Mouse (Mus musculus): ENCODE results near the gene Tmem131.

The Tmem131 gene

DNA sequence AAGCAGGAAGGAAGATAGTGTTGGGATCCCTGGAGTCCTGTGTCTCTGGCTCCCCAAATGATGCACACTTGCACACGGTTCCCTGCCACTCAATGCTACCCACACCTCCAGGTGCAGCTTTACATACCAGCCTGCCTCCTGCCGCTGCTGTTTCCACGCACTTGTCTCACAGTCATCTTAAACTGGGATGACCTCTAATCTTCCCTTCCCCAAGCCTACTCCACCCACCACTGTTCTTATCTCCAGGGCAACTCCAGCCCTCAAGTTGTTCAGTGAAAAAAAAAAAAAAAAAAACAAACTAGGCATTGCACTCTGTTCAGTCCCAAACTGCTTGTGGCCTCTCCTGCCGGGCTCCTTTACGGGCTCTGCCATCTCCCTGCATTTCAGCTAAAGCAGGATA lies at the start of gene Tmem131:
TSS of gene Tmem131 (minus strand) at position 14 of the 400 bp plus-strand sequence.
- DNase-seq (ENCODE audit: low read depth): no peak

GRCm38 (mm10) chr1:36988561-36988960 lies 45.1 kb upstream of the Tmem131 start:
- no peak for DNase-seq (ENCODE audit: low read depth)

DNA sequence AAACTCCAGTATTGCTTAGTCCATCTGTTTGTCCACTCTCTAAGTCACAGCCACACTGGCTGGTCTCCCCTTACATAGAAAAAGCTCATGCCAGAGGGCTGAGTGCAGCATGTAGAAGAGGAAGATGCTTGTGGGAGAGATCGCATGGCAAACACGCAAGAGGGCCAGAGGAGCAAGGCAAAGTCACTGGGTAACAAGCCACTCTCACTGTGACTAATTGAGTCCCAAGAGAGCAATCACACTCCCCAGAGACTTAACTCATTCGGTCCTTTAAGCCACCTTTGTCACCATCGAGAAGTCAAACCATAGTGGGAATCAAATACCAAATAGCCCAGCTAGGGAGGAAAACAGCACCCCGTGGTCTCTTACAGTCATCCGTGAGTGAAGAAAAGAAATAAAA lies 44.7 kb upstream of the Tmem131 start:
- DNase-seq (ENCODE audit: low read depth): no peak

GRCm38 (mm10) chr1:36987172-36988148 lies 44.0 kb upstream of the Tmem131 start:
- no peak for DNase-seq (ENCODE audit: low read depth)

DNA sequence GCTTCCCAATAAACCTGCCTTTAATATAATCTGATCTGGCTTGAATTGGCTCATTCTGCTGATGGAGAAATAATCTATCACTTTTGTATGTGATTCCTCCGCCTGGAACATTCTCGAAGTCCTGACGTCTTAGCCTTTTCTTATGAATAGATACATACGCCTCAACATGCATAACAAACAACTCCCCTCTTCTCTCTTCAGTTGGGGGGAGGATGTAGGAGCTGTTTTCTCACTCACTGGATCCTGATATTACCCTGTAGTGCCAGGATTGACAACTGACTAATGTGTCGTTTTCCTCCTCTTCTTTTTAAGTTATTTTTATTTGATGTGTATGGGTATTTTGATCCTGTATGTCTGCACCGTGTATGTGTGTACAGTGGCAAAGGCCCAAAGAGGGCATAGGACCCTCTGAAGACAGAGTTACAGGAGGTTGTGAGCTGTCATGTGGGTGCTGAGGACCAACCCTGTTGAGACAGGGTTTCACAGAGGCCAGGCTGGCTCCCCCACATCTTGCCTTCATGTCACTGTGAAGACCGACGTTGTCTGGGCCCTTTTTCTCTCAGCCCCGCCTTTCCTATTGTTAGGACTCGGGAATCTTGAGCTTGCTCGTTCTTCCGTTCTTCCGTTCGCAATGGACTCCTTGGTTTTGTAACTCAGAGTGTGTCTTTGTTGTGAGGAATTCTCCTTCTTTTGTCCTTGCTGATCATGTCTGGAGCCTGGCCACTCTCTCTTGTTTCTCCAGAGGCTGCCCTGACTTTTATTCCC lies 43.1 kb upstream of the Tmem131 start:
- DNase-seq (ENCODE audit: low read depth): no peak

DNA sequence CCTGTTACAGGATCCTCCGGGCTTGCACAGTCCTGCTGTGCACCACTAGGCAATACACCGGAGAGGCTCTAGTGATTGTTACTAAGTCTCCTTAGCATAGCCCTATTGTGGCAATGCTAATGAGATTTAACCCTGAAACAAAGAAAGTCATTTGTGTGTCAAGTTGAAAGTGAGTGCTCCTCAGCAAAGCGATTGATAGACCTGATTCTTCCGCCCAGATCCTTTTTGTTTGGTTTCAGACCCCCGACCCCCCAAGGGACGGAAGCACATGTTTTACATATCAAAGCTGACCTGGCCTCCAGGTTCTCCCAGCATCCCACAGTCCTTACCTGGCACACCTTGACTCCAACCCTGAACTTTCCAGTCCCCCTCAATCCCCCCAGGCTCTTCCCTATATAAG lies 42.4 kb upstream of the Tmem131 start:
- DNase-seq (ENCODE audit: low read depth): no peak

DNA sequence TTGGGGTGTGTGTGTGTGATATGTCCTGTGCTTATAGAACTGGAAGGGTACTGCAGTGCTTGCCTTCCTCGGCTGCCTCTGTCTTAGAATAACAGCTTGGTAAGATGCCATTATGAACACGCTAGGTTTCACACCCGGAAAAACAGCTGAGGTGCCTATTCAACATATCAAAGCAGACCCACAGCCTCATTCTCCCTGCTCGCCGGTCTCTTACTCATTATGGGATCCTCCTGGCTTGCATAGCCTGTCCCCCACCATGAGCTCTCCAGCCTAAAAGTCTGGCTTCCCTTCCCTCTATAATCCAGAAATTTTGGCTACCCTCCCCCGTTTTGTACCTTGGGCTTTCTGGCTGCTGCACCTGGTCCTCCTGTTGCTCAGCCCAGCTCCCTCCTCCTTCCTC lies 40.9 kb upstream of the Tmem131 start:
- DNase-seq (ENCODE audit: low read depth): no peak

DNA sequence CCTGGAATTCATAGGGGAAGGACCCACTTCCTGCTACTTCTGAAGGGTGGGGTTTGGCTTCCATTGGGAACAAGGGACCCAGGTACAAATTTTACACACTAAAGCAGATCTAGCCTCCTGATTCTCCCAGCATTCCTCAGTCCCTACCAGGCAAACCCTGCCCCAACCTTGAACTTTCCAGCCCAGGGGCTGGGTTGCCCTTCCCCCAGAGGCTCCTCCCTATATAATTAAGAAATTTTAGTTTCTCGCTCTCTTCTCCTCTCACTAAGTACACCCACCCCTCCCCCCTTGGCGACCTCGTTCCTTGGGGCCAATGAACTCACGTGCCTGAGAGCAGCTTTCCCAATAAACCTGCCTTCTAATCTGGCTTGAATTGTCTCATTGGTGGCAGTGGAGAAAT lies 40.3 kb upstream of the Tmem131 start:
- DNase-seq (ENCODE audit: low read depth): no peak

DNA sequence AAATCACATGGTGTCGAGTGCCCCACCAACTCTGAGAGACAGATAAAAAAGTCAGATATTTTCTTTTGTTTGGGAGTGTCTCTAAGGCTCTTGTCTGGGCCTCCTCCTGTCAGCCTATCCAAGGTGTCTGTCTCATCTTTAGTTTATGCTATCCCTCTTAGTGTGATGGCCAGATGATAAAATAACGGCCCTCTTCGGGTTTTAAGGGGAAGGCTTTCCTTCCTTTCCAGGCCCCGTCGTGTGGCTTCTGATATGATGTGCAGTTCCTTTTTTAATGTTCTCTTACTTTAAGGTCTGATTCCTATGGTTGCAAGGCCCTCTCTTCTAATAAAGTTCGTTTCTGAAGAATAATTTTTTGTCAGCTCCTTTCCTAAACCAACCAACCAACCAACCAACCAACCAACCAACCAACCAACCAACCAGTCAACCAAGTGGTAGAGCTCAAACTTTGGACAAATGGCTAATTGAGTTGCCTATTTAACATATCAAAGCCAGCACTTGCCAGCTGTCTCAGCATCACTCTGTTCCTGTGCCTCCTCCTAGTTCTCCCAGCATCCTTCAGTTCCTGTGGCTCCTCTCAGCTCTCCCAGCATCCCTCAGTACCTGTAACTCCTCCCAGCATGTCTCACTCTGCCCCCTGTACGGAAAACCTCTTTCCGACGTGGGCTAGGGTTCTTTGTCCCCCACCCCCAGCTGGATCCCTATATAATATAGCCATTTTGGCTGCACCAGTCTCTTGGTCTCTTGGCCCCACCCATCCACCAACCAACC lies 38.9 kb upstream of the Tmem131 start:
- no peak for DNase-seq (ENCODE audit: low read depth)

- no peak for DNase-seq (ENCODE audit: low read depth)
Measured at GRCm38 (mm10) chr1:36976770-36977169, 33.3 kb upstream of the Tmem131 start.

DNA sequence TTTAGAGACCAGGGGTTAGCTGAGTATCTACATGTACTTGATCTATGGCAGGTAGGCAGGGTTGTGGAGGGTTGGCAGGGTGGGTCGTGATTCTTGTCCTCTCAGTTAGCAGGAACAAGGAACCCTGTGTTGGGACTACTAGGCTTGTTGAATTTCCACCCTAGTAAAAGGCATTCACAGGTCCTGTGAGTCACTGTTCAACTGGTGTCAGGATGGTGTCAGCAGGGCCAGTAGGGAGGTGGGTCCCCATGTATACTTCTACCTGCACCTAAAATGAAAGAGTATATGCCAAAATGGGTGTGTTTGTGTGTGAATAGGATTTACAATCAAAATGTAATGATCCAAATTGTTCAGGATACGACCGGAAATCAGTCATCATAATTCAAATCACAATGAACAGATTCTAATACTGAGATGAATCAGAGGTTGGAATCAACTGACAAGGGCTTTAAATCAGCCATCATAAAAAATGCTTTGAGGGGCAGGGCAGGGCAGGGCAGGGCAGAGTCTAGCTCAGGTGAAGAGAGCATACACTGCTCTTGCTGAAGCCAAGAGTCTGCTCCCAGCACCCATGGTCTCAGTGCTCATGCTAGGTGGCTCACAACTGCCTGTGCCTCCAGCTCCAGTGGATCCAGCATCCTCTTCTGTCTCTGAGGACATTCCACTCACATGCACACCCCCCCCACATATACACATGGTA lies 27.6 kb upstream of the Tmem131 start:
- DNase-seq (ENCODE audit: low read depth): no peak

- no peak for DNase-seq (ENCODE audit: low read depth)
Measured at GRCm38 (mm10) chr1:36965831-36966230, 22.4 kb upstream of the Tmem131 start.

DNA sequence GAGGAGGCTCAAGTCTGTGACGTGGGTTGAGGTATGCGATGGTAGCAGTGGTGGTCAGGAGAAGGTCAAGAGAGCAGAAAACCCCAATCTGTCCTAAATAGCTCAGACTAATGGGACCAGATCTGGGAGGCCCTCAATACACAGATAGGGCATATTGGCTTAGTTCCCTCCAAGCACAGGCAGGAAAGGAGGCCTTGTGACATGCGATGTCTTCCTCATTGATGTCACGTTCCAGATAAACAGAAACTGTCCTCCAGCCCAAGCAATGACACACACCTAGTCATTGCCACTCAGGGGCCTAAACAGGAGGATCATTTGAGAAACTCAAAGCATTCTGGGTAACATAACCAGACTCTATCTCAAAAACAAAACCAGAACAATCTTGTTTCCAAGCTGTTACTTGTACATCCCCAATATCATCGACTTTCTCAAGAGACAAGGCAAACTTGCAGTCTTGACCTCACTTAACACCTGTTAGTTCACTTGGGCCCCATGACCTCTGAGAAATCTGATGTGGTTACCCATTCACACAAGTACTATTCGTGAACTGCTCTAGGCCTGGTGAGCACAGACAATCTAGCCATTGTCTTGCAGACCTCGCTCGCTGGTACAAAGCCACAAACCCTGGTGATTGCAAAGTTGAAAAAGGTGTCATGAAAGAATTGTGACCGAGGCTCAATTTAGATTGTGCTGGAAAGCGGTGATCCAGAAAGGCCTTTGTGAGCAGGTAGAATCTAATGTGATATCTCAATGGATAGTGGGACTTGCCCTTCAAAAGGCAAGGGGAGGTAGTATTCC lies 19.1 kb upstream of the Tmem131 start:
- DNase-seq (ENCODE audit: low read depth): no peak

DNA sequence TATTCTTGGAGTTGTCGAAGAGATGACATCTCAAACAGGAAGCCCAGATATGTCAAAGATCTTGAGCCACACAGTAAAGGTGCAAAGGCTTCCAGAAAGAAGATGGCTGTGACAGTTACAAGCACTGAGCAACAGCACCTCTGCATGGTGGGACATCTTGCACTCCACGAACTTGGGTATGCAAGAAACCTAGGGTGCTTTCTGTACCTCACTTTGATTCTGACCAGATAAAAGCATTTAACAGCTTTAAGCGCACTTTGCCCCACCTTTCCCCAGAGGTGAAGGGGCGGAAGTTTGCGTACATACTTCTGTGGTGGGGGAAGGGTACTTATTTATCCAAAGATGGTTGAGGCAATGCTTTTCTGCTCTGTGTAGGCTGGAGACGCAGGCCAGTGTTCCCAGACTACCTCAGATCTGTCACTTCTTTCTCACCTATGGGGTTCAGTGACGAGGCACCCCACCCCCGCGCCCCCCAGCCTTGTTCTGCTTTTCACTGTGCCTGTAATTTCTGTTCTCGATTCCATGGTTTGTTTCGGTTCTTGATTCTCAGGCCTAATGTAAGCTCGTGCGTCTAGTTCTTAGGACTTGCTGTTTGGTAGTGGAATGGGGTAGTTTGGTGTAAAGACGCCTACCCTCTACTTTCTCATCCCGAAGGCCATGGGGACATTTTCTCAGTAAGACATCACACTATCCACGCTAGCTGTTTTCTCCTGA lies 17.2 kb upstream of the Tmem131 start:
- peak; percentile 51 for DNase-seq (ENCODE audit: low read depth)

DNA sequence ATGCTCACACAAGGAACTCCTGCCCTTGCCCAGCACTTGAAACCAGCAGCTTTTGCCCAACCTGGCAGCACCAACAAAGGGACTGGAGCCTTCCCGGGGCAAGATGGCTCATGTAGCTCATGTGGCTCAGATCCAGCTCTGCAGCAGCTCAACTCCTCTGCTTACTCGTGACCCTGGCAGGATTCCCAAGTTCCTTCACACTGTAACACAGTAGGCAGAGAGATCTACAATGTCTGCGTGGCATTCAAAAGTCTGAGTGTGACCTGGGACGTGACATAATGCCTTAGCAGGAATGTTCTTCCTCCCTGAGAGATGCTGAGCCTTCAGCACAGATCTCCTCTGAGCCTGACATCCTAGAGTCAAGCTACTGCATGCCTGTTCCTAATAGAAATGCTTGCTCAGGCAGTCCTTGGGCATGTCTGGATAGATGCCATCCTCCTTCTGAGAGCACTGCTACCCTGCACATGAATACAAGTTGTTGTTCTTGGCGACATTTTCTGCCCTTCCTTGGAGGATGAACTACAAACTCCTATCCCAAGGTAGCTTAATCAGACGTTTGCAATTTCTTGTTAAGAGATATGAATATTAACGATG lies 6.2 kb upstream of the Tmem131 start:
- DNase-seq (ENCODE audit: low read depth): no peak

DNA sequence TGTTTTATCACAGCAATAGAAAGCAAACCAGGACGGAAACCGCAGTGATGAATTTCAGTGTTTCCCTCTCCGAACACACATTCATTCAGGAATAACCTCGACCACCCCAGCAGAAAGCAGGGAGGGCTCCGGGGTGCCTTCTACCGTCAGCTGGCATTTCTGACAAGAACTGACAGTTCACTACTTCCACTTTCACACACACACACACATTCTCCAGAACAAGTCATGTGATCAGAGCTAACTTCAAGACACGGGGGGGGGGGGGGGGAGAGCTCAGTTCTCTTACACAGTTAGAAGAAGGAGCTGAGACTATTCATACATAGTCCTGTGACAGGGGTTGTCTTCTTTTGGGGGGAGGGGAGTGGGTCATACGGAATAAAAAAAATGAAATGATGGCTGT lies 4.0 kb upstream of the Tmem131 start:
- no peak for DNase-seq (ENCODE audit: low read depth)

DNA sequence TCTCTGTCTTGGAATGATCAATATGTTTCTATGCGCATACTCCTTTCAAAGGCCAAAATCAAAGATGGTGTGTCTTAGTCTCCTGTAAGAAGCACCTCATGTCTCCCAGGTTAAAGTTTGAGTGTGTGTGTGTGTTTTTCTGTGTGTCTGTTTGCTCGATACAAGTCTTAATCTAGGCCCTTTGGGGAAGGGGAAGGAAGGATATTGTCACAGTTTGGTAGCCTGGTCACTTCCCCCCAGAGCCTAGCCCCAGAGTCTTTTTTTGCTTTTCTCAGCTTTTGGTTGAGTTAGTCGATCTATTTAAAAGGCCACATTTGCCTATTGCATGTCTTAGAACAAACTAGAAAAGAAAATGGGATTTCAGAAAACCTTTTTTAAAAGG lies 3.1 kb downstream of the Tmem131 start:
- DNase-seq (ENCODE audit: low read depth): no peak

- DNase-seq (ENCODE audit: low read depth): peak; percentile 96
Measured at GRCm38 (mm10) chr1:36939506-36940380, 3.7 kb downstream of the Tmem131 start.

DNA sequence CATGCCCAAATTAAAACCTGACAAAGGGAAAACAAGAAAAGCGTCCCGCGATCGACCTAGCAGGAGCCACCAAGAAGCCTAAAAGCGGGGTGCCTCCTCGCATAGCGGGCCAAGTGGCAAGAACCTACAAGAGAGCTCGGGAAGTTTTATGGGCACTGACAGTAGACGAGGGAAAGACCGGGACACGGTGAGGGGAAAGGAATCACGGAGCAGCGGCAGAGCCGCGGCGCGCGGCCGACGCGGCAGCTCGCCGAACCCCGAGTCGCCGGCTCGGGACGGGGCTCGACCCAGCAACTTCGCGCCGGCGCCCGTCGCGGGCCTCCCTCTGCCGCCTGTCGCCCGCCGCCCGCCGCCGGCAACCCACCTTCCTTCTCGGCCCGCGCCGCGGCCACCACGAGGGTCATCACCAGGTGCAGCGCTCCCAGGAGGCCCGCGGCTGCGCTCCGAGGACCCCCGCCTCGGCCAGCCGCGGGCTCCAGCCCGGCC lies 4.6 kb downstream of the Tmem131 start:
- peak; percentile 56 for DNase-seq (ENCODE audit: low read depth)
